In the genomic region with DNA sequence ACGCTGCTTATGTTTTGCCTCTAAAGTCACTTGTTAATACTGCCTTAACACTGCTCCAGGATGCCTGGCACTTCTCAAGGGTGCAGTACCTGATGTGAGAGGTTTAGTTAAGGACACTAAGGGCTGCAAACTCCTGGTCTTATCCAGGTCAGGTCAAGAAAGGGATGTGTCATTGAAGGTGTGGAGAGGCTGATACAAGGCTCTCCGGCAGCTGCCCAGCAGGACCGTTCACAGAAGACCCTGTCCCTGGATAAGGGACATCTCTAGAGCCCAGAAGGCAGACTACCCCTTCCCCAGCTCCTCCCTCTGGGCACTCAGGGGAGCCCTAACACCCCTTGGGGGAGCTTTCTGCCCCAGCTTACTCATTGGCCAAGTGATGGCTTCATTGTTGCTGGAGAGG, we compare ENCODE assay signal across 8 mouse cellular contexts. TPM values are rescaled to one million over a fixed set of nuclear protein-coding genes. Genes with fewer than 3 reads are reported as not detected.
DNase-seq lines count a peak whose midpoint lies in the region; ATAC-seq and TF ChIP-seq lines count a peak whose summit lies in the region.

No protein-coding gene starts in this region.

- H3K4me3 ChIP-seq in heart, embryonic 13.5 days: peak overlapping the region; percentile 72
- H3K4me3 ChIP-seq in embryonic fibroblast, embryonic 13.5 days (ENCODE audit: insufficient read depth, low read length): peak overlapping the region; percentile 75
- peak overlapping the region; percentile 71 for H3K4me3 ChIP-seq in intestine, embryonic 16.5 days (ENCODE audit: low read length)
- H3K4me3 ChIP-seq in myocyte: peak overlapping the region; percentile 30

- no peak for TF ChIP-seq POLR2A in embryonic fibroblast, embryonic 13.5 days (IDR thresholded peaks at IDR 0.05; ENCODE audit: low read depth, low read length)
- TF ChIP-seq POLR2A in myocyte (IDR thresholded peaks at IDR 0.05; ENCODE audit: insufficient read length, low read depth): no peak

- H3K9ac ChIP-seq in heart, embryonic 13.5 days: peak overlapping the region; percentile 84
- H3K9ac ChIP-seq in intestine, embryonic 16.5 days (ENCODE audit: low read depth, low read length): peak overlapping the region; percentile 76

- peaks cover 42% of the 10 kb centered on the region for H3K4me1 ChIP-seq in heart, embryonic 13.5 days
- H3K4me1 ChIP-seq in embryonic fibroblast, embryonic 13.5 days (ENCODE audit: control insufficient read depth, insufficient read depth, low read length): peaks cover 10% of the 10 kb centered on the region
- peaks cover 23% of the 10 kb centered on the region for H3K4me1 ChIP-seq in intestine, embryonic 16.5 days (ENCODE audit: control insufficient read depth, insufficient read depth, low read length)

- H3ac ChIP-seq in myocyte (ENCODE audit: control insufficient read depth, insufficient read length): peak overlapping the region; percentile 62

- peak overlapping the region; percentile 71 for H3K27ac ChIP-seq in heart, embryonic 13.5 days (replicated peaks)
- peak overlapping the region; percentile 91 for H3K27ac ChIP-seq in embryonic fibroblast, embryonic 13.5 days (ENCODE audit: insufficient read depth, low read length)
- peak overlapping the region; percentile 65 for H3K27ac ChIP-seq in intestine, embryonic 16.5 days (ENCODE audit: low read length)

- H3K9me3 ChIP-seq in heart, embryonic 13.5 days: no peaks in the 10 kb centered on the region
- no peaks in the 10 kb centered on the region for H3K9me3 ChIP-seq in intestine, embryonic 16.5 days (ENCODE audit: control insufficient read depth, low read length)

- no peak for DNase-seq in heart, postnatal 25 days (ENCODE audit: low spot score)
- DNase-seq in adrenal gland, adult 8-10 months: no peak
- DNase-seq in embryo, embryonic 10 days (ENCODE audit: low spot score): no peak
- no peak for DNase-seq in retina, postnatal 1 day

- H3K79me2 ChIP-seq in myocyte (ENCODE audit: control insufficient read depth, insufficient read depth): no peaks in the 10 kb centered on the region

- WGBS in heart, embryonic 13.5 days: 46% methylated on average over 3 of the region's 3 CpGs
- WGBS in intestine, embryonic 16.5 days: 75% methylated on average over 3 of the region's 3 CpGs

- H3K27me3 ChIP-seq in heart, embryonic 13.5 days (replicated peaks): peaks cover 16% of the 10 kb centered on the region
- H3K27me3 ChIP-seq in intestine, embryonic 16.5 days (replicated peaks; ENCODE audit: control insufficient read depth, insufficient read depth, low read length): no peaks in the 10 kb centered on the region
- H3K27me3 ChIP-seq in myocyte (ENCODE audit: control insufficient read depth, insufficient read depth, insufficient read length): no peaks in the 10 kb centered on the region

- peaks cover 11% of the 10 kb centered on the region; the same call in 1 of the 2 replicates for H3K36me3 ChIP-seq in heart, embryonic 13.5 days
- no peaks in the 10 kb centered on the region for H3K36me3 ChIP-seq in intestine, embryonic 16.5 days (ENCODE audit: control insufficient read depth, insufficient read depth, low read length)
- H3K36me3 ChIP-seq in myocyte (ENCODE audit: control insufficient read depth, insufficient read depth): no peaks in the 10 kb centered on the region

- intact Hi-C loops in heart, postnatal 25 days (cut with DNase I): no loop called here

- ATAC-seq in heart, embryonic 13.5 days (ENCODE audit: extremely low read depth, insufficient number of reproducible peaks, low FRiP score, low TSS enrichment): no peak
- ATAC-seq in intestine, embryonic 16.5 days: peak; percentile 13; the same call in 1 of the 2 replicates

- H3K4me2 ChIP-seq in heart, embryonic 13.5 days: peak overlapping the region; percentile 87
- H3K4me2 ChIP-seq in intestine, embryonic 16.5 days (ENCODE audit: low read depth, low read length): peak overlapping the region; percentile 74
- peak overlapping the region; percentile 98 for H3K4me2 ChIP-seq in myocyte (ENCODE audit: low read depth)

- no peak for TF ChIP-seq CTCF in embryonic fibroblast, embryonic 13.5 days (IDR thresholded peaks at IDR 0.05; ENCODE audit: borderline replicate concordance, insufficient read depth, low read length)

TF ChIP-seq in myocyte, 11 proteins besides CTCF, POLR2A, EP300 and RAD21:
- TF ChIP-seq TCF12 (IDR thresholded peaks at IDR 0.05; ENCODE audit: insufficient read depth, poor library complexity, severe bottlenecking) (no peak), CEBPB (IDR thresholded peaks at IDR 0.05; ENCODE audit: insufficient read depth, poor library complexity, severe bottlenecking) (no peak), USF1 (IDR thresholded peaks at IDR 0.05; ENCODE audit: low read depth) (no peak), E2F4 (IDR thresholded peaks at IDR 0.05; ENCODE audit: insufficient read depth) (no peak), POLR2AphosphoS2 (IDR thresholded peaks at IDR 0.05; ENCODE audit: insufficient read length, low read depth) (no peak), SRF (IDR thresholded peaks at IDR 0.05; ENCODE audit: control insufficient read depth, insufficient read length, low read depth) (no peak), MAX (IDR thresholded peaks at IDR 0.05; ENCODE audit: low read depth) (no peak)

RNA-seq across cellular contexts. Expression of gene Evc2, which starts 0.6 kb away (rescaled TPM):
- 8.8 and 10.1 TPM in 2 replicates for polyA plus RNA-seq in heart, embryonic 13.5 days (2015; fragmentation: Nextera tagmentation; extraction: Ambion mirVana)
- 1 to 10 TPM; 3.6 to 3.9 TPM for total RNA-seq in heart, postnatal 25 days (2021)
- polyA plus RNA-seq in embryonic fibroblast, embryonic 13.5 days (2011; ENCODE audit: insufficient read length, low read depth, missing spikeins): 32.8 and 36.6 TPM in 2 replicates
- 8.5 and 9.4 TPM in 2 replicates for polyA plus RNA-seq in intestine, embryonic 16.5 days (2015; fragmentation: Nextera tagmentation; extraction: Ambion mirVana)
- polyA plus RNA-seq in myocyte (2012; fragmentation: generic; extraction: Trizol): 7.0 TPM
- total RNA-seq in adrenal gland, adult 8-10 months (2022): 10 to 100 TPM; 21.4 to 34.0 (median 27.6) TPM

RNA-seq across cellular contexts. Expression of gene Evc, which starts 1.0 kb away (rescaled TPM):
- 5.0 and 5.4 TPM in 2 replicates for polyA plus RNA-seq in heart, embryonic 13.5 days (2015; fragmentation: Nextera tagmentation; extraction: Ambion mirVana)
- 1 to 10 TPM; 3.8 to 5.8 TPM for total RNA-seq in heart, postnatal 25 days (2021)
- polyA plus RNA-seq in embryonic fibroblast, embryonic 13.5 days (2011; ENCODE audit: insufficient read length, low read depth, missing spikeins): 25.2 and 38.8 TPM in 2 replicates
- 8.8 and 10.5 TPM in 2 replicates for polyA plus RNA-seq in intestine, embryonic 16.5 days (2015; fragmentation: Nextera tagmentation; extraction: Ambion mirVana)
- polyA plus RNA-seq in myocyte (2012; fragmentation: generic; extraction: Trizol): 13.3 TPM
- 10 to 100 TPM; 14.8 to 23.7 (median 19.3) TPM for total RNA-seq in adrenal gland, adult 8-10 months (2022)
